Mouse (Mus musculus): ENCODE measurements around the gene Gm4070. TPM values are rescaled to one million over a fixed set of nuclear protein-coding genes. Genes with fewer than 3 reads are reported as not detected.
"Not testable (repeated sequence)": the region's sequence is repeated elsewhere in the genome, so short reads cannot be mapped to it uniquely, and the experiment has no call there.

The Gm4070 gene
- 0.07 and 0.17 TPM in 2 replicates for polyA plus RNA-seq (2016; fragmentation: Nextera tagmentation; extraction: Ambion mirVana)

DNA sequence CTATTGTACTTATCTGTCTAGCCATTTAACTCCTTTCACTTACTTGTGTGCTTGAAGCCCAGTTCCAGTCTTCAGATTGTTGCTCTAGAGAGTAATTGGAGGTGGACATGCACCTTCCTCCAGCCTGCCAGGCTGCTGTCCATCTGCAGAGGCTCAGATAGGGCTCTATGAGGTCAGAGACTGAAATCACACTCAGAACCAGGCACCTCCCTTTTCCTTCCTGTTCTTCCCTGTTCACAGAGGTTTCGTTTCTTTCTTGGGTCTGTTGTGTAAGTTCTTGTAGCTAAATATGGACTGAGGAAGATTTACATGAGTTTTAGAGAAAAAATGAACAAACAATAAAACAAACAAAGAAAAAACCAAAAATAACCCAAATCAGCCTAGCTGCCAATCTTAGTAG, at the start of gene Gm4070:
TSS of gene Gm4070 (minus strand) at position 156 of the 400 bp plus-strand sequence.
- WGBS = 78% methylated on average over 1 of the region's 1 CpGs
- DNase-seq (ENCODE audit: low spot score); H3K4me3 ChIP-seq: not testable (repeated sequence)

GRCm38 (mm10) chr7:105954540-105954939, 773 bp upstream of the Gm4070 start:
- not testable (repeated sequence) for H3K4me3 ChIP-seq; H3K27me3 ChIP-seq (ENCODE audit: insufficient read depth, poor library complexity, severe bottlenecking); H3K4me1 ChIP-seq (replicated peaks); H3K27ac ChIP-seq; H3K9me3 ChIP-seq; H3K36me3 ChIP-seq; DNase-seq (ENCODE audit: low spot score)

More for the DNA sequence above, at the start of gene Gm4070:
- H3K27me3 ChIP-seq (ENCODE audit: insufficient read depth, poor library complexity, severe bottlenecking); H3K4me1 ChIP-seq (replicated peaks); H3K9me3 ChIP-seq; H3K27ac ChIP-seq; H3K36me3 ChIP-seq: not testable (repeated sequence)

- no CpG with 5 or more reads among the region's 5 CpGs for WGBS
Observed at GRCm38 (mm10) chr7:105952408-105952807, 1.4 kb downstream of the Gm4070 start.

DNA sequence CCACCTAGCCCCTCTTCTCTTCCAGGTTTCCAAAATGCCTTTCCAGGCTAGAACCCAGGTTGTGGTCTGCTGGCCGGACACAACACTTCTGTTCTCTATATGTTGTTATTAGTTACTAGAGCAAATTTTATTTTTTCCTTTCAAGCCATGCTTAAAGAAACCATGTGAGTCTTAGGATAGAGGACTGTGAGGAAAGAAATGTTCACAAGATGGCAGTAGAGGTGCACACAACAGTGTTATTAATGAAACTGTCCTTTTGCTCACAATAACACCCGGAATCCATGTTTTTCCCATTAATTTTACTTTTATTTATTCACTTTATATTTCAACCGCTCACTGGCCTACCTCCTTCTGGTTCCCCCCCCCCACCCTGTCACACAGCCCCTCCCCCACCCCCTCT, 8.5 kb downstream of the Gm4070 start:
- not testable (repeated sequence) for DNase-seq (ENCODE audit: low spot score); H3K9me3 ChIP-seq; H3K4me1 ChIP-seq (replicated peaks); H3K27ac ChIP-seq; H3K4me3 ChIP-seq; H3K36me3 ChIP-seq; H3K27me3 ChIP-seq (ENCODE audit: insufficient read depth, poor library complexity, severe bottlenecking)
- WGBS = 100% methylated on average over 1 of the region's 3 CpGs

More at GRCm38 (mm10) chr7:105952408-105952807, 1.4 kb downstream of the Gm4070 start:
- H3K4me1 ChIP-seq (replicated peaks); H3K27me3 ChIP-seq (ENCODE audit: insufficient read depth, poor library complexity, severe bottlenecking); H3K9me3 ChIP-seq; H3K4me3 ChIP-seq; H3K27ac ChIP-seq; DNase-seq (ENCODE audit: low spot score); H3K36me3 ChIP-seq: not testable (repeated sequence)

DNA sequence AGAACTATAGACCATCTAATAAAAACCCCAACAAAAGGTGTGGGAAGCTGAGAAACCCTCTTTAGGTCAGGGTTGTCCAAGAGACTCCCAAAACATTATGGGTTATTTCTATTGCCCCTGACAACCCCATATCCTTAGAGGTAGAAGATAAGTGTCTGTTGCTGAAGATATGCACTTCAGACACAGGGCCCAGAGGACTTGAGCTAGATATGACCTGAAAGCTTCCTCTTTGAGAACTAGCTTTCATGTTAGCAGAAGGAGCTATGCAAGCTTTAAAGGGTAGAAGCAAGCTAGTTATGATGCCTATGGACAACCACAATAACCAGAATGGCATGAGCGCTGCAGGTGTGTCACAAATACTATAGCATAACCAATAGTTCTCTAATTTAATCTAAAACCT, 21.6 kb downstream of the Gm4070 start:
- not testable (repeated sequence) for H3K9me3 ChIP-seq; H3K27ac ChIP-seq; DNase-seq (ENCODE audit: low spot score); H3K27me3 ChIP-seq (ENCODE audit: insufficient read depth, poor library complexity, severe bottlenecking); H3K36me3 ChIP-seq; H3K4me1 ChIP-seq (replicated peaks); H3K4me3 ChIP-seq
- no CpG with 5 or more reads among the region's 1 CpGs for WGBS

GRCm38 (mm10) chr7:105883588-105884336, 70.0 kb downstream of the Gm4070 start:
- not testable (repeated sequence) for H3K4me3 ChIP-seq; H3K27ac ChIP-seq; H3K9me3 ChIP-seq; H3K4me1 ChIP-seq (replicated peaks); H3K27me3 ChIP-seq (ENCODE audit: insufficient read depth, poor library complexity, severe bottlenecking); DNase-seq (ENCODE audit: low spot score); H3K36me3 ChIP-seq
- WGBS = 100% methylated on average over 1 of the region's 2 CpGs

DNA sequence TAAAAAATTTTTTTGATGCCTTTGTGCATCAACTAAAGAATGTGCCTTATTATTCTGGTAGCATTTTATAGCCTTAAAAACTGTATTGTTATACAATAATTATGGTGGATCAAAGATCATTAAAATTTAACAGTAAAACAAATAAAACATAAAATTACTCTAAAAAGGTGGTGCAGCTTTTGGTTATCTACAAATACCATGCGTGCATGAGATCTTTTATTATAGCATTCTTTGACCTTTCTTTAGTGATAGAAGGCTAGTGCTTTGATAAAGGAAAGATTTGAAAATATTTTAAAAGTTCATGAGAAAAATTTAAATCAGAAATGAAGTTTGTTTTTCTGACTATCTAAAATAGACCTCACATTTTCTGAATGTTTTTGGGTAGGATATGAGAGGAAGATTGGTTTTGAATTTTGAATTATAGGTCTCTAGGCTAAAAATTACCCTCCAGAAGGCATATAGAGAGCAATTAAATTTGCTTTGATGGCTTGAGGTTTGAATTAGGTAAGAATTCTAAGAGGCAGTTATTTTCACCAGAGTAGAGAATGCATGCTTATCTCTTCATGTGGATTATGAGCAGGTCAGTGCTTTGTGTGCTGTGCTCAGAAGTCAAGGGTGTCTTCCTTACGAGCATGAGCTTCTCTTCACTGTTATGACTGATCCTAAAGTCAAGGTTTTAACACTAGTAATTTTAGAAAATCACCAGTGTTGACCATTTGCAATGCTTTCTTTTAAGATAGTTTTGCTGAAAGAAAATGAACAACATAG, 73.9 kb downstream of the Gm4070 start:
- not testable (repeated sequence) for H3K9me3 ChIP-seq; H3K4me1 ChIP-seq (replicated peaks); H3K27ac ChIP-seq; H3K36me3 ChIP-seq; H3K4me3 ChIP-seq; DNase-seq (ENCODE audit: low spot score); H3K27me3 ChIP-seq (ENCODE audit: insufficient read depth, poor library complexity, severe bottlenecking)
- WGBS = 85% methylated on average over 1 of the region's 2 CpGs

GRCm38 (mm10) chr7:105855718-105856560, 97.8 kb downstream of the Gm4070 start:
- H3K9me3 ChIP-seq; H3K4me1 ChIP-seq (replicated peaks); H3K4me3 ChIP-seq; H3K27me3 ChIP-seq (ENCODE audit: insufficient read depth, poor library complexity, severe bottlenecking); H3K27ac ChIP-seq; DNase-seq (ENCODE audit: low spot score); H3K36me3 ChIP-seq: not testable (repeated sequence)
- no CpG with 5 or more reads among the region's 2 CpGs for WGBS

Other genes with a start within 250 kb of the Gm4070 start
- 234 and 240 TPM in 2 replicates for gene Ilk, start 217.4 kb downstream of the Gm4070 start, polyA plus RNA-seq (2016; fragmentation: Nextera tagmentation; extraction: Ambion mirVana)
- 33.6 and 36.2 TPM in 2 replicates for gene Rrp8, start 216.6 kb downstream of the Gm4070 start, polyA plus RNA-seq (2016; fragmentation: Nextera tagmentation; extraction: Ambion mirVana)
- 177 and 188 TPM in 2 replicates for gene Taf10, start 209.6 kb downstream of the Gm4070 start, polyA plus RNA-seq (2016; fragmentation: Nextera tagmentation; extraction: Ambion mirVana)
- gene Tpp1, start 201.7 kb downstream of the Gm4070 start, polyA plus RNA-seq (2016; fragmentation: Nextera tagmentation; extraction: Ambion mirVana) = 57.8 and 59.2 TPM in 2 replicates
- 9.3 and 13.4 TPM in 2 replicates for gene Dchs1, start 166.3 kb downstream of the Gm4070 start, polyA plus RNA-seq (2016; fragmentation: Nextera tagmentation; extraction: Ambion mirVana)
- 298 and 325 TPM in 2 replicates for gene Mrpl17, start 142.9 kb downstream of the Gm4070 start, polyA plus RNA-seq (2016; fragmentation: Nextera tagmentation; extraction: Ambion mirVana)